ENCODE assay signal across 23 mouse cellular contexts in genomic region chr16:58234686-58235085, GRCm38 (mm10).
A peak's percentile ranks its signal among the peaks of the same experiment; 100 is the strongest.
DNase-seq lines count a peak whose midpoint lies in the region; ATAC-seq and TF ChIP-seq lines count a peak whose summit lies in the region.
"Had no signal": no experiment of that assay in that cellular context is flagged by ENCODE, and none has a peak within 500 bp of the region (broad histone marks: within the 10 kb centered on the region; RNA-seq: fewer than 3 reads in every experiment).

No protein-coding gene starts in this region.

- H3K27ac ChIP-seq in kidney, embryonic 15.5 days: no peak overlapping the region
- no peak overlapping the region for H3K27ac ChIP-seq in kidney, postnatal 0 days
- H3K27ac ChIP-seq: embryonic facial prominence, embryonic 10.5 days; embryonic facial prominence, embryonic 12.5 days; forebrain, embryonic 13.5 days; forebrain, embryonic 15.5 days had no signal

- H3K27me3 ChIP-seq in kidney, embryonic 15.5 days: no peaks in the 10 kb centered on the region
- no peaks in the 10 kb centered on the region for H3K27me3 ChIP-seq in kidney, postnatal 0 days (ENCODE audit: insufficient read depth, low read length)
- H3K27me3 ChIP-seq: embryonic facial prominence, embryonic 12.5 days; forebrain, embryonic 13.5 days; forebrain, embryonic 15.5 days; Patski had no signal

- intact Hi-C loops in heart, postnatal 25 days (cut with DNase I): no loop called here

- no peak for TF ChIP-seq CTCF in kidney, postnatal 0 days (IDR thresholded peaks at IDR 0.05; ENCODE audit: low read depth)

- ATAC-seq in kidney, embryonic 15.5 days (replicated peaks; ENCODE audit: low FRiP score): peak; percentile 52; the same call in 1 of the 2 replicates
- ATAC-seq in kidney, postnatal 0 days (replicated peaks; ENCODE audit: low FRiP score, low read depth): no peak
- ATAC-seq: activated CD4-positive, CD25-positive, alpha-beta regulatory T cell, adult 4 months; CD4-positive, CD25-positive, alpha-beta regulatory T cell, adult 4 months; forebrain, embryonic 13.5 days; forebrain, embryonic 15.5 days; Patski had no signal

- no peak overlapping the region for H3K9ac ChIP-seq in kidney, embryonic 15.5 days
- H3K9ac ChIP-seq in kidney, postnatal 0 days (ENCODE audit: low read depth, low read length): no peak overlapping the region
- H3K9ac ChIP-seq: embryonic facial prominence, embryonic 12.5 days; forebrain, embryonic 13.5 days; forebrain, embryonic 15.5 days had no signal

- DNase-seq in heart, adult 11 months: peak; percentile 66
- no peak for DNase-seq in heart, postnatal 25 days (ENCODE audit: low spot score)
- no peak for DNase-seq in kidney, adult 11 months
- DNase-seq in kidney, postnatal 0 days (ENCODE audit: low spot score): peak; percentile 9
- DNase-seq in kidney, postnatal 4 days: no peak
- DNase-seq: adrenal gland, adult 8-10 months; adrenal gland, postnatal 14 days; adrenal gland, postnatal 36 days; B cell, adult 2 months; cerebellum, adult 11-12 months; cerebellum, adult 2 months; cerebellum, adult 9-10 months; cerebellum, postnatal 10 days; cerebellum, postnatal 25 days had no signal

- H3K4me3 ChIP-seq in kidney, embryonic 15.5 days (replicated peaks): no peak overlapping the region
- H3K4me3 ChIP-seq in kidney, postnatal 0 days (replicated peaks; ENCODE audit: low read depth, low read length): no peak overlapping the region
- H3K4me3 ChIP-seq: embryonic facial prominence, embryonic 10.5 days; embryonic facial prominence, embryonic 12.5 days; forebrain, embryonic 13.5 days; forebrain, embryonic 15.5 days had no signal

- H3K9me3 ChIP-seq in kidney, embryonic 15.5 days (replicated peaks): no peaks in the 10 kb centered on the region
- H3K9me3 ChIP-seq in kidney, postnatal 0 days (replicated peaks; ENCODE audit: low read length): no peaks in the 10 kb centered on the region
- H3K9me3 ChIP-seq: embryonic facial prominence, embryonic 10.5 days; embryonic facial prominence, embryonic 12.5 days; forebrain, embryonic 13.5 days; forebrain, embryonic 15.5 days; G1E had no signal

- H3K4me1 ChIP-seq in kidney, embryonic 15.5 days: no peaks in the 10 kb centered on the region
- H3K4me1 ChIP-seq in kidney, postnatal 0 days (replicated peaks; ENCODE audit: insufficient read depth, low read length): no peaks in the 10 kb centered on the region
- H3K4me1 ChIP-seq: embryonic facial prominence, embryonic 10.5 days; embryonic facial prominence, embryonic 12.5 days; forebrain, embryonic 13.5 days; forebrain, embryonic 15.5 days had no signal

- no peak overlapping the region for H3K4me2 ChIP-seq in kidney, embryonic 15.5 days
- no peak overlapping the region for H3K4me2 ChIP-seq in kidney, postnatal 0 days (ENCODE audit: low read length)
- H3K4me2 ChIP-seq: embryonic facial prominence, embryonic 12.5 days; forebrain, embryonic 13.5 days; forebrain, embryonic 15.5 days had no signal

- no peaks in the 10 kb centered on the region for H3K36me3 ChIP-seq in kidney, embryonic 15.5 days
- no peaks in the 10 kb centered on the region for H3K36me3 ChIP-seq in kidney, postnatal 0 days (ENCODE audit: insufficient read depth, low read length)
- H3K36me3 ChIP-seq: embryonic facial prominence, embryonic 10.5 days; embryonic facial prominence, embryonic 12.5 days; forebrain, embryonic 15.5 days; G1E had no signal

Comparison
In these comparisons a context has a peak if more than half of its experiments do, and no peak if none do; other contexts are left out.
1. DNase-seq: peak in heart, adult 11 months (single experiment) and kidney, postnatal 0 days (single experiment); none in heart, postnatal 25 days (single experiment), kidney, adult 11 months (single experiment) and kidney, postnatal 4 days (0 of 2).